Mouse (Mus musculus) heart, embryonic 13.5 days (tissue): Measurements from ENCODE around the gene Ndufs1. TPM values are rescaled to one million over a fixed set of nuclear protein-coding genes. Genes with fewer than 3 reads are reported as not detected.
A peak's percentile ranks its signal among the peaks of the same experiment; 100 is the strongest.

Source experiments
- ATAC-seq: fragments of 200-750 bp; cut with Nextera tagmentation; 2 replicates; pipeline ENCODE4 v1.8.0; 2017; ENCODE audit warnings: moderate TSS enrichment; ENCODE audit not compliant: insufficient number of reproducible peaks, low FRiP score, low TSS enrichment; ENCODE audit errors: extremely low read depth
- H3K27ac ChIP-seq: fragments of 300-500 bp; sonication (generic); replicated peaks from 2 replicates; pipeline ENCODE4 v1.5.1; 2015; ENCODE audit warnings: moderate library complexity, mild to moderate bottlenecking, inconsistent platforms
- H3K27me3 ChIP-seq: fragments of 300-500 bp; sonication (generic); replicated peaks from 2 replicates; pipeline ENCODE4 v1.6.1; 2015; ENCODE audit warnings: mild to moderate bottlenecking, inconsistent platforms
- H3K36me3 ChIP-seq: fragments of 300-500 bp; sonication (generic); 2 replicates; pipeline ENCODE4 v1.6.1; 2015; ENCODE audit warnings: mild to moderate bottlenecking, inconsistent platforms
- H3K4me1 ChIP-seq: fragments of 300-500 bp; sonication (generic); 2 replicates; pipeline ENCODE4 v1.6.1; 2015; ENCODE audit warnings: inconsistent platforms
- H3K4me2 ChIP-seq: fragments of 300-500 bp; sonication (generic); 2 replicates; pipeline ENCODE4 v1.6.1; 2015; ENCODE audit warnings: inconsistent platforms, mild to moderate bottlenecking, moderate library complexity
- H3K4me3 ChIP-seq: fragments of 300-500 bp; sonication (generic); 2 replicates; pipeline ENCODE4 v1.5.1; 2015; ENCODE audit warnings: moderate library complexity, mild to moderate bottlenecking, inconsistent platforms
- H3K9ac ChIP-seq: fragments of 300-500 bp; sonication (generic); 2 replicates; pipeline ENCODE4 v1.6.1; 2015; ENCODE audit warnings: inconsistent platforms, mild to moderate bottlenecking, moderate library complexity
- H3K9me3 ChIP-seq: fragments of 300-500 bp; sonication (generic); 2 replicates; pipeline ENCODE4 v1.6.1; 2016; ENCODE audit warnings: inconsistent platforms
- WGBS: fragments of 180-500 bp; shearing (Covaris S2); methylation state at CpG from one replicate; pipeline ENCODE4 v1.1.7; 2015; ENCODE audit warnings: mixed read lengths; 5-methylcytosine and 5-hydroxymethylcytosine counted together
- polyA plus RNA-seq: library from polyadenylated mRNA; unstranded; fragments of >200 nt; fragmentation: Nextera tagmentation; extraction: Ambion mirVana; gene quantifications from 2 replicates; pipeline ENCODE4 v1.2.1, GENCODE M21; 2015

Gene Ndufs1
- polyA plus RNA-seq, result 299 and 320 TPM in 2 replicates

DNA sequence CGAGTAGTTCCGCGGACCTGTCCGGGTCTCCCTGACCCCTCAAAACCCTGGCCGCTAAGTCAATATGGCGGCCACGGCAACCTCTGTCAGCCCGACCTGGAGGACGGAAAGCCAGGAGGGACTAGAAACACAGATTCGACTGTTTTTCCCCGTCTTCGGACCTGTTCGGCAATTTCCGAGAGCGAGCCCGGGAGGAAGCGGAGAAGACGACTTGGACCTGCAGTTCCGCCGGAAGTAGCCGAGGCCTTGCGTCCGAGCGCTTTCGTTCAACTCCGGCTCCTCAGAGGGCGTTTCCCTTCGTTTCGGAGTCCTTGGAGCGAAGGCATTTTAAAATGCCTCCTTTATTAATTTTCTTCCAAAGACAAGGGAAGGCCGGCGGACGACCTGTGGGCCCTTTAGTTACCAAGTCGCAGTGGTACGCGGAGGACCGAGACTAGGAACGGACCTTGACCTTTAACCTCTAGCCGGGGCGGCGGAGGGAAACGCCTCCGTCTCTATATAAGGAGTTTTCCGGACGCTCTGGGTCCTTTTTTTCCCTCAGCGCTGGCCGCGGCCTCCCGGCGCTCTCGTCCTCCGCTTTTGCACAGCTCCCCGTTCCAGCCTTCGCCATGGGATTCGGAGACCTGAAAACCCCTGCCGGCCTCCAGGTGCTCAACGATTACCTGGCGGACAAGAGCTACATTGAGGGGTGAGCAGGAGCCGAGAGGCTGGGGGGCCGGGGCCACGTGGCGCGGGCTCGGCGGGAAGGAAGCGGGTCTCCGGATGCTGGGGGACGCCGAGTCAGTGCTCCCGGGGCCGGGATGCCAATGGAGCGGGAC, at the start of gene Ndufs1, which contains the start of gene Eef1b2:
Gene Ndufs1, minus strand, starts transcription at position 230 of the 818 bp plus-strand sequence.
Gene Eef1b2, plus strand, starts transcription at position 222 of the 818 bp plus-strand sequence.
- peaks cover 30% of the 10 kb centered on the region for H3K4me1 ChIP-seq
- H3K4me3 ChIP-seq, result peak within 1 kb of the TSS; percentile 73
- ATAC-seq, result peak; percentile 71
- H3K27ac ChIP-seq, result peak within 1 kb of the TSS; percentile 96
- peak within 1 kb of the TSS; percentile 83 for H3K4me2 ChIP-seq
- H3K9me3 ChIP-seq, result no peaks in the 10 kb centered on the region
- peak within 1 kb of the TSS; percentile 92 for H3K9ac ChIP-seq
- H3K36me3 ChIP-seq, result peaks cover 50% of the 10 kb centered on the region
- WGBS, result under 1% methylated on average over 72 of the region's 72 CpGs
- no peaks in the 10 kb centered on the region for H3K27me3 ChIP-seq

- 6% methylated on average over 7 of the region's 7 CpGs for WGBS
- Histone ChIP-seq H3K9me3 (no peaks in the 10 kb centered on the region), H3K36me3 (no peaks in the 10 kb centered on the region), H3K4me2 (peak overlapping the region; percentile 46), H3K27me3 (no peaks in the 10 kb centered on the region), H3K27ac (0 out of 2 replicates have a peak overlapping the region, but pooled peaks have one; percentile 12), H3K4me1 (peaks cover 9% of the 10 kb centered on the region), H3K9ac (no peak overlapping the region), H3K4me3 (no peak overlapping the region; the same call in 1 of the 2 replicates)
- no peak; the same call in 1 of the 2 replicates for ATAC-seq
Measured at GRCm38 (mm10) chr1:63225890-63226289, 49.3 kb upstream of the Ndufs1 start.

GRCm38 (mm10) chr1:63225009-63225408, 48.4 kb upstream of the Ndufs1 start:
- ATAC-seq, result no peak
- H3K27ac ChIP-seq, result no peak overlapping the region

DNA sequence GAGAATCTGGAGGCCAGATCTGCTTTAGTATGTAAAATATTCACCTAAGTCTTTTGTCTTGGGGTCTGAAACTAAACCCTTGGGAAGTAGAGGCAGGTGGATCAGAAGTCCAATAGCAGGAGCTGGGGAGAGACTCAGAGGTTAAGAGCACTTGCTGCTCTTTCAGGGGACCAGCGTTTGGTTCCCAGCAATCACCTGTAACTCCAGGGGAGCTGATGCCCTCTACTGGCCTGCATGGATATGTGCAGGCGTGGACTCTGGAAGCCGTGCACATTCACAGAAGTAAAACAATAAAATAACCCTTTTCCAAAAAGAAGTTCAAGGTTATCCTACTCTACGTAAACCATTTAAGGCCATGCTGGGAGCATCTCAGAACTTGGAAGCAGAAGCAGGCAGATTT, 42.6 kb upstream of the Ndufs1 start:
- H3K27me3 ChIP-seq, result peaks cover 5% of the 10 kb centered on the region; the same call in 1 of the 2 replicates
- H3K4me3 ChIP-seq, result no peak overlapping the region
- H3K36me3 ChIP-seq, result no peaks in the 10 kb centered on the region
- H3K4me1 ChIP-seq, result peaks cover 3% of the 10 kb centered on the region
- ATAC-seq, result no peak
- no peak overlapping the region for H3K27ac ChIP-seq
- WGBS, result 83% methylated on average over 4 of the region's 4 CpGs
- H3K4me2 ChIP-seq, result no peak overlapping the region
- no peak overlapping the region for H3K9ac ChIP-seq
- no peaks in the 10 kb centered on the region for H3K9me3 ChIP-seq

More at GRCm38 (mm10) chr1:63225009-63225408, 48.4 kb upstream of the Ndufs1 start:
- Histone ChIP-seq H3K4me2 (no peak overlapping the region), H3K36me3 (no peaks in the 10 kb centered on the region), H3K4me1 (peaks cover 9% of the 10 kb centered on the region), H3K9ac (no peak overlapping the region), H3K27me3 (no peaks in the 10 kb centered on the region), H3K4me3 (no peak overlapping the region), H3K9me3 (no peaks in the 10 kb centered on the region)
- WGBS, result 37% methylated on average over 4 of the region's 4 CpGs

DNA sequence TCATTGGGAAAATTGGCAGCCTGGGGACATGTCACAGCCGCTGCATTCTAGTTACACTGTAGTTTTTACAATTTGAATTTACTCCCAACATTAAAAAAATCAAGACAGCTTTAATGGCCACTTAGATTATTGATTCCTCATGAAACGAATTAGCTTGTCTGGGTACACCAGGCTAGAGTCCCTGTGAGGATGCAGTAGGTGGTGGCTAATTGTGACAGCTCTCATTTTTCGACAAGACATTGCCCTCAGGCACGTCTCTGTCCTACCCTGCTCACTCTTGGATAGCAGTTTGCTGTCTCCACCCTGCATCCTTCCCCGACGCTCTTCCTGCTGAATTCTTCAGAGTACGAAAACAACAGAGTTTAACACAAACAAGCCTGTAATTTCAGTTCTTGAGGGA, 38.0 kb upstream of the Ndufs1 start:
- peaks cover 9% of the 10 kb centered on the region; the same call in 1 of the 2 replicates for H3K27me3 ChIP-seq
- no peak overlapping the region for H3K27ac ChIP-seq
- H3K4me1 ChIP-seq, result peaks cover 10% of the 10 kb centered on the region
- WGBS, result 51% methylated on average over 7 of the region's 7 CpGs
- no peaks in the 10 kb centered on the region for H3K9me3 ChIP-seq
- H3K9ac ChIP-seq, result no peak overlapping the region
- ATAC-seq, result no peak
- H3K4me2 ChIP-seq, result no peak overlapping the region
- H3K4me3 ChIP-seq, result no peak overlapping the region
- H3K36me3 ChIP-seq, result no peaks in the 10 kb centered on the region

GRCm38 (mm10) chr1:63214271-63214558, 37.6 kb upstream of the Ndufs1 start, which contains the start of gene Gpr1:
Gpr1 (minus strand) TSS chr1:63214543.
- H3K9me3 ChIP-seq, result no peaks in the 10 kb centered on the region
- H3K36me3 ChIP-seq, result no peaks in the 10 kb centered on the region
- H3K4me3 ChIP-seq, result peak within 1 kb of the TSS; percentile 30
- H3K27me3 ChIP-seq, result peaks cover 9% of the 10 kb centered on the region; the same call in 1 of the 2 replicates
- H3K4me1 ChIP-seq, result peaks cover 10% of the 10 kb centered on the region
- 28% methylated on average over 3 of the region's 3 CpGs for WGBS
- no peak for ATAC-seq
- H3K9ac ChIP-seq, result peak within 1 kb of the TSS; percentile 61; the same call in 1 of the 2 replicates
- peak within 1 kb of the TSS; percentile 62 for H3K4me2 ChIP-seq
- no peak within 1 kb of the TSS for H3K27ac ChIP-seq

GRCm38 (mm10) chr1:63213478-63214270, 37.0 kb upstream of the Ndufs1 start:
- Histone ChIP-seq H3K27ac (no peak overlapping the region), H3K9me3 (no peaks in the 10 kb centered on the region), H3K9ac (peak overlapping the region; percentile 61; the same call in 1 of the 2 replicates), H3K36me3 (no peaks in the 10 kb centered on the region), H3K4me1 (peaks cover 10% of the 10 kb centered on the region), H3K4me2 (peak overlapping the region; percentile 62), H3K27me3 (peaks cover 9% of the 10 kb centered on the region; the same call in 1 of the 2 replicates), H3K4me3 (peak overlapping the region; percentile 30)
- 22% methylated on average over 22 of the region's 22 CpGs for WGBS
- ATAC-seq, result no peak

GRCm38 (mm10) chr1:63209861-63210529, 33.4 kb upstream of the Ndufs1 start:
- no peaks in the 10 kb centered on the region for H3K36me3 ChIP-seq
- no peak overlapping the region for H3K4me2 ChIP-seq
- H3K27ac ChIP-seq, result no peak overlapping the region
- 29% methylated on average over 6 of the region's 6 CpGs for WGBS
- H3K4me3 ChIP-seq, result no peak overlapping the region
- H3K9me3 ChIP-seq, result no peaks in the 10 kb centered on the region
- H3K4me1 ChIP-seq, result peaks cover 10% of the 10 kb centered on the region
- H3K9ac ChIP-seq, result no peak overlapping the region
- H3K27me3 ChIP-seq, result peaks cover 9% of the 10 kb centered on the region; the same call in 1 of the 2 replicates
- no peak for ATAC-seq

DNA sequence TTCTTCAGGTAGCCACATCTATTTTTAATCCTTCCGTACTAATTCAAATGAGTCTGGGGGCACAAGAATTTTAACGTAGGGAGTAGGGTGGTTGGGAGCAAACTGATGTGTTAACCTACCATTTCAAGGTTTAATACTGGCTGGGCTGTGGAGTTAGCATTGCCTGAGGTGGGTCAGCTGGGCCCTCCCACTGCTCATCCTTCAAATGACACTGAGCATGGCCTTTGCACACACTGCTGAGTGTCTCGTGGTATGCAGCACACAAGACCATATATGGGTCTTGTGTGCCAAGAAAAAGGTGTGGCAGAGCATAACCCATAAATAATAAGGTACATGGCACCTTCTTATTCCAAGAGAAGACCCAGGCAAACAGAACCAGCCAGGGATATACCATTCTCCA, 31.0 kb upstream of the Ndufs1 start:
- WGBS, result 75% methylated on average over 3 of the region's 3 CpGs
- Histone ChIP-seq H3K27me3 (no peaks in the 10 kb centered on the region), H3K27ac (no peak overlapping the region), H3K4me2 (no peak overlapping the region), H3K4me1 (peaks cover 9% of the 10 kb centered on the region), H3K4me3 (no peak overlapping the region), H3K9ac (no peak overlapping the region), H3K9me3 (no peaks in the 10 kb centered on the region), H3K36me3 (no peaks in the 10 kb centered on the region)
- ATAC-seq, result no peak

DNA sequence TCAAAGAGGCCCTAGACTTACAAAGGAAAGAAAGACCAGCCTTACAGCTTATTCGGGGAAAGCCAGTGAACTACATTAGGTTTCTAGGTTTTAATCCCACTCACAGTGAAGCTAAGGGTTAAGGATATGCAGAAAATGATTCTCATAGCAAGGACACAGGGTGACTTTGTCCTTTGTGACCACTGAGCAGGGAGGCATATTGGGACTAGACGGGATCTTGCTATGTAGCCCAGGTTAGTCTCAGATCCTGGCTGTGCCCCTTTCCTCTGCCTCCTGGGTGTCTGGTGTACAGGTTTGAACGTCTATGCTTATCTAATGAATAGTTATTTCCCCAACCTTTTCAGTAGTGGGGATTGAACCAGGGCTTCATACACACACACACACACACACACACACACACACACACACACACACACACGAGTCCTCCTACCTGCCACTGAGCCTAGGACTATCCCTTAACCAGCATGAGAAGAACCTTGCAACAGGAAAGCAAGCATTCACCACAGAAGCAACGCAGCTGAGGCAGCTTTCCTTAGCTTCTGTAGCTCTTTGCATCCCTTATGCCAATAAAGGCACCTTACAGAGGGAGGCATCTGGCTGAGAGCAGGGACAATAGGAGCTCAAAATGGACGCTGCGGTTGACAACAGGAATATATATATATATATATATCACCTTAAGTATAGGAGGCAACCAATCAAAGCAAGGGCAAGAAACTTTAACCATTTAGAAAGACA, 28.2 kb upstream of the Ndufs1 start:
- Histone ChIP-seq H3K9me3 (peaks cover 6% of the 10 kb centered on the region; the same call in 1 of the 2 replicates), H3K9ac (no peak overlapping the region), H3K36me3 (no peaks in the 10 kb centered on the region), H3K27ac (peak overlapping the region; percentile 17; the same call in 1 of the 2 replicates), H3K4me2 (no peak overlapping the region), H3K27me3 (no peaks in the 10 kb centered on the region), H3K4me1 (peaks cover 9% of the 10 kb centered on the region), H3K4me3 (no peak overlapping the region)
- WGBS, result 32% methylated on average over 7 of the region's 7 CpGs
- no peak for ATAC-seq
